Mouse (Mus musculus) layer of hippocampus, adult 18-20 months (tissue): ENCODE results near the gene Myf5. TPM values are rescaled to one million over a fixed set of nuclear protein-coding genes. Genes with fewer than 3 reads are reported as not detected.

Experiments
- DNase-seq, 2 experiments: peaks; one replicate each; pipeline ENCODE4 v3.0.0; 2022; ENCODE audit warnings: low spot score in 2 of 2
- microRNA-seq, 2 experiments: library from miRNA; unstranded; fragments of <30 nt; microRNA quantifications; one replicate each; pipeline ENCODE4 v1.2.0; 2021
- total RNA-seq, 2 experiments: library from RNA; stranded (reverse); gene quantifications; 2 replicates each; pipeline ENCODE4 v1.2.3; 2021

The Myf5 gene
- total RNA-seq, 2 experiments from 2014 or later = not detected

DNA sequence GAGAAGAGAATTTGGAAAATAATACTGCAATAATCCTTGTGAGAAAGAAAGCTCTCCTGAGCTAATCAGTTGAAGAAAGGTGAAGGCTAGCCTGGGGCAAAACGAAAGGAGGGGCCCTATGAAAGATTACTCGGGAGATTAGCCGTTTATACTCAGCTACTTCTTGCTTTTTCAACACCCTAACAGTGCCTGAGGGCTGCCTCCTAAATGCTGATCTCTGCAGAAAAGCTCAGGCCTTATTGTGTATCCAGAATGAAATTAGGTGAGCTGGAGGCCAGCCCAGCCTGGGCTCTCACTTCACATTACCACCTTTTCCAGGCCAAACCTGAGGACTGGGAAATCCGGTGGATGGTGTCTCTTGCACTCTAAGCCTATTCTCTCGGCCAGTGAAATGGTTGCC lies 49.0 kb downstream of the Myf5 start:
- no peak for DNase-seq

Small RNAs within 50 kb of the gene (microRNA-seq; reads per million reads assigned to microRNA genes)
- gene Gm44403 = 0 reads per million in 2 experiments

Other genes starting within 250 kb of the Myf5 start
- 10 to 100 TPM; 27.0 to 32.1 TPM for gene Lin7a, start 214.4 kb downstream of the Myf5 start, total RNA-seq
- gene Myf6, start 8.6 kb upstream of the Myf5 start, total RNA-seq = not detected
- gene Ptprq, start 233.9 kb upstream of the Myf5 start, total RNA-seq = under 1 TPM; 0.13 to 0.22 TPM